Mouse (Mus musculus): ENCODE measurements around the gene Shank3. TPM values are rescaled to one million over a fixed set of nuclear protein-coding genes. Genes with fewer than 3 reads are reported as not detected.

Gene Shank3
- total RNA-seq, 2 experiments from 2014 or later: 78.7 to 83.9 TPM

DNA sequence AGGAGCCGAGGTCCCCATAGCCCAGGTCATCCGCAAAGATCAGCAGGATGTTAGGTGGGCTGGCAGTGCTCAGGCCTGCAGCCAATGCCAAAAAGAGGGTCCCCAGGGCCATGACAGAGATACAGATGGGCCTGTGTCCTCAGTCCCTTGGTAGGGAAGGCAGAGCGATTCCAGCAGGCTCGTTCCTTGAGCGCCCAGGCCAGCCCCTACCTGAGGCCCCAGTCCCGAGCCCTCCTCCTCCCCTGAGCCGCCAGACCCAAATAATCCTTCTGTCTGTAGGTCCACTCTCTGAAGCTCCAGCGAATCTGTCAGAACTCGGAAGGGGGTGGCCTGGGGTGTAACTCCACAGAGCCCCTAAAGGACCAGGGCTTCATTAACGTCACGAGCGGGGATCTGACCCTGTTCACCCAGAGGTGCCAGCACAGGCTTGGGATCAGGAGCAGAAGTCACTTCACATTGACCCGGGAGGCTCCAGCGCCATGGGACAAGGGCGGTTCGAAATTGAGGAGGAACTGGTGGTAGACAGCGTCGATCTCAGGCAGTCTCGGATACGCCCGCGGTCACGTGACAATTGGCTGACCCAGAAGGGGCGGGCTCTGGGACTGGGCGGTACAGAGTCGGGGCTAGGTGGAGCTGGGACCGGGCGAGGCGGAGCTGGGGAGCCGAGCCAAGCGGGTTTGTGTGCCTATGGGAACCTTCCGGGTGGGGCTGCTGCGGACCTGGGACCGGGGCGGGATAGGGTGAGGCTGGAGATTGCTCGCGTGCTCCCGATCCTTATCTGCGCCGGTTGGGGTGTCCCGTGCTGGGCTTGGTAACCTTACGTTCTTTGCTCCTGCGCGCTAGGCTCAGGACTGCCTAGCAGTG is 23.6 kb upstream of the Shank3 start:
- intact Hi-C loops (cut with DNase I): loop anchor here (2.0 kb wide), 1 partner anchor 23 kb away; the partner anchor contains the start of gene Shank3
- DNase-seq: peak; percentile 94 to 95

DNA sequence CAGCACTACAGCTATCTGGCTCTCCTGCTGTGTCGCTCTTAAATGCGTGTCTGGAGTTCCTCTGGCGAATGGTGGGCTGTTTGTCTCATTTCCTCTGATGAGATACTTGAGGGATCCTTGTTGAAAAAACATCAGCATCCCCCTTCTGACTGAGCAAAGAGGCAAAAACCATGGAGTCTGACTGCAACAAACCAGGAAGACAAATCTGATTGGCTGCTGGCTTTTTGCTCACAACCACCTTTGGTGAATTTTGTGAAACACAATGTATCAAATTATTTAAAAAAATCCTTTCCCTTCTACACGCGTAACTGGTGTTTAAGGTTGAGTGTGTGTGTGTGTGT is 23.0 kb upstream of the Shank3 start:
- no peak for DNase-seq
- intact Hi-C loops (cut with DNase I): loop anchor here (2.0 kb wide), 1 partner anchor 22 kb away; the partner anchor contains the start of gene Shank3

DNA sequence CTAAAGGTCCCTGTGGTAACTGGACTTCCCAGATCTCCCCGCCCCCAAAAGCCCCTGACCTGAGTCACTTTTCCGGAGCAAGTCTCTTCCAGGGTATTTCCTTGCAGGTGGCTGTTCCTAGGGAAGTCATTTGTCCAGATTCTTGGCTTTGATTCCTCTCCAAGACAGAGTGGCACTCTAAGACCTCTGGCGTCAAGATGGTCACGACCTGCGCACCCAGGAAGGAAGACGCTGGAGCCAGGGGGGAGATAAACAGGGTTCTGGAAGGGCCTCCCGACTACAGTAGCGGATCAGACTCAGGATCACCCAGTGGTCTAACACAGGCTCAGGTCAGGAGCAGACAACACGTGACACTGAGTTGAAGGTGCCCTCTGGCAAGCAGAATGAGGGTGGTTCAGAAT is 22.3 kb upstream of the Shank3 start, which contains the start of gene Arsa:
Arsa (minus strand) TSS at position 335 of the 401 bp plus-strand sequence.
- intact Hi-C loops (cut with DNase I): loop anchor here (2.0 kb wide), 1 partner anchor 22 kb away; the partner anchor contains the start of gene Shank3
- peak; percentile 17 to 25 for DNase-seq

DNA sequence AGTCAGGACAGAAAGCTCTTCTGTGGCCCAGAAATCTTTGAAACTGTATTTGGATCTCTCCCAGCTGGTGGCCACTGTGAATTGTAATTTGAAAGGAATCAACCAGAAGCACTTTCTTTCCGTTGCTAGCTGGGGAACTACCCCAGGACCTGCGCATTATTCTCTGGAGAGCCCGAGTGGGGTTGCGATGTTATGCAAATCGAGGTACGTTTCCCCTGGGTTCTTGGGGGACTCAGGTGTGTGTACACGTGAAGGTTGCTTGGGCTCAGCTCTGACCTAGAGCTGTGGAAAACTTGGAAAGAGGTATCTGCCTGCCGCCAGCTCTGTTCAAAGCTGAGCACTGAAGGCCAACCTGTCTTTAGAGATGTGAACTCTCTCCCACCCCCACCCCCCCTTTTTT is 21.6 kb upstream of the Shank3 start:
- intact Hi-C loops (cut with DNase I): loop anchor here (2.0 kb wide), 1 partner anchor 21 kb away; the partner anchor contains the start of gene Shank3
- DNase-seq: no peak

DNA sequence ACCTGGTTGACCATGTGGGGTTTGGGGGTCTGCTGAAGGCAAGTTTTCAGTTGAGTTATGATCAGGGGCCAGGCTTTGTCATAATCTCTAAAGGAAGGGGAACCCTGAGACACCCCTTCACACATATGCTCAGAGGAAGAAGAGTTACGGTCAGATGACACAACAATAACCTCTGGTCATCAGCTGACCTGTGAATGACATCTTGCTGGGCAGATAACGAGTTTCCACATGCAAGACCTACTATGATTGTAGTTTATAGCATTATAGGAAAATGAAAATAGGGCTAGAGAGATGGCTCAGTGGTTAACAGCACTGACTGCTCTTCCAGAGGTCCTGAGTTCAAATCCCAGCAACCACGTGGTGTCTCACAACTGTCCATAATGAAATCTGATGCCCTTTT is 20.8 kb upstream of the Shank3 start:
- intact Hi-C loops (cut with DNase I): no loop called here
- DNase-seq: no peak

DNA sequence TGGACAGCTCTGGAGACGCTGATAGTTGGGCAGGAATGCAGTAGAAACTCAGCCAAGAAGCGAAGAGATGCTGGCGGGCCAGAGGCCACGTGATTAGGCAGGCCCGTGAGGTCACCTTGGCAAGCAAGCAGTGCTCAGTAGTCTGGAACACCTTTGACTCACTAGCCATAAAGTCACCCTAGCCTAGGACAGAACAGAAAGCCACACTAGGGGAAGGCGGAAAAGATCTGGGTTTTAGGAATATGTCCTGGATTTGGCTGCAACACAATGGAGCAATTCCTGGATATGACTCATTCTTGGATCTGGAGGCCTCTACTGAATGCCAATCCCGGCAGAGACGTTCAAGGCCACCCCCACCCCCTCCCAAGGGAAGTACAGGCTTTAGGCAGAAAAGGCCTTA is 18.8 kb upstream of the Shank3 start:
- DNase-seq: peak; percentile 80 to 81
- intact Hi-C loops (cut with DNase I): no loop called here

DNA sequence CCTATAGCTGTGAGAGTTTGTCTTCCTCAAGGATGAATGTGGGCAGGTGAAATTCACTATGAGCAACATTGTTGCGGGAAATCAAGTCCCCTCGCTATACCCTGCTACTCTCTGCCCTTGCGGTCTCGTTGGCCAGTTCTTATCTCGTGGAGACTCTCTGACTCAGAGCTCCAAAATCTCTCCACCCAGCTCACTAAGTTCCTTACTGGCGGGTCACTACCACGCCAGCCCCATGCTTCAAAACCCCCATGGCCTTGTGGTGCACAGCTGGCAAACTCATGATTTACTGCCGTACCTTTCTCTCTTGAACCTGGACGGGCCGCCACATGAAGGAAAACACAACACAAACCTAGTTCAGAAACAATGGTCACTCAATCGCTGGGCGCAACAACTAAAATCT is 11.2 kb upstream of the Shank3 start:
- DNase-seq: no peak
- intact Hi-C loops (cut with DNase I): no loop called here

DNA sequence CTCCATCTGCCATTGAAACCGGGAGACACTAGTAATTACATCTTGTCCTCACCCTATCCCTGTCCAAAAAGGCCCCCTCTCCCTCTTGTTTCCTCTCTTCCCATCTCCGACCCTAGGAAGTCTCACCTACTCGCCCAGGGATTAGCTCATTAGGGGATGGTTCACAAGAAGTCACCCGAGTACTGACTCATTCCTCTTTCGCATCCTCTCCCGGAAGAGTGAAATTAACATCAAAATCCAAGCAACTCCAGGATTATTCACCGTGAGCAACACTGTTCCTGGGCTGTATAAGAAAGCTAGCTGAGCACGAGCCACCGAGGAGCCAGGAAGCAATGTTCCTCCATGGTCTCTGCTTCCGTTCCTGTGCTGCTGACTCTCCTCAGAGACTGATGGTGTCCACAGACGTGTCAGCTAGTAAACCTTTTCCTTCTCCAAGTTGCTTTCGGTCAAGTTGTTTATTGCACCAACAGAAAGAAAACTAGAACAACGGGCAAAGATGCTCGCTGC is 10.8 kb upstream of the Shank3 start:
- intact Hi-C loops (cut with DNase I): no loop called here
- no peak for DNase-seq

DNA sequence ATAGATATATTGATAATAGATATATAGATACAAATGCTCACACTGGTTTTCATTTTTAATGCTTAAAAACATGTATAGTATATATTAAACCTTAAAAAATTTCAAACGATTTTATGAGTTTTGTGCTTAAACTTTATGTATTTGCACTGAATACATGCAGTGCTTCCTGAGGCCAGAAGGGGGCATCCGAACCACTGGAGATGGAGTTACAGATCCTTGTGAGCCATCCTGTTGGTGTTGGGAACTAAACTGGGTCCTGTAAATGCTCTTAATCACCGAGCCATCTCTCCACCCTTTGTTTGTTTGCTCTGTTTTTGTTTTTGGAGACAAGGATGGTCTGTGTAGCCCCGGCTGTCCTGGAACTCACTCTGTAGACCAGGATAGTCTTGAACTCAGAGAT is 4.5 kb upstream of the Shank3 start:
- no peak for DNase-seq
- intact Hi-C loops (cut with DNase I): no loop called here

DNA sequence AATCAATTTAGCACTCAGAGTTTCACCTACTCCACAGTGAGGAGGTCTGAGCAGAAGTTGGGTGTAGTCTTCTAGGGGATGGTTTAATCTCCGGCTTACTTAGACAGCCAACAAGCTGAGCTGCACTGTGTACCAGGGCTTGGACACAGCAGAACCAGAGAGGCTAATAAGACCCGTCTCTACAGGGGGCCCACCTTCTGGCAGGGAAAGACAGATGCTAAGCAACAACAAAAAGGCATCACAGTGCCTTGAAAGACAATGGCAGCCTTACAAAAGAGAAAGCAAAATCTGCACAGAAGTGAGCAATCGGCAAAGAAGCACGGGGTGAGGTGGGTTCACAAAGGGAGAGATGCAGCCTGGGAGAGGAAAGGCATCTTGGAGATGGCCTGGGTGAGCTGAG is 3.3 kb upstream of the Shank3 start:
- intact Hi-C loops (cut with DNase I): loop anchor here (2.0 kb wide), 1 partner anchor 13 kb away; no protein-coding TSS in a partner anchor

DNA sequence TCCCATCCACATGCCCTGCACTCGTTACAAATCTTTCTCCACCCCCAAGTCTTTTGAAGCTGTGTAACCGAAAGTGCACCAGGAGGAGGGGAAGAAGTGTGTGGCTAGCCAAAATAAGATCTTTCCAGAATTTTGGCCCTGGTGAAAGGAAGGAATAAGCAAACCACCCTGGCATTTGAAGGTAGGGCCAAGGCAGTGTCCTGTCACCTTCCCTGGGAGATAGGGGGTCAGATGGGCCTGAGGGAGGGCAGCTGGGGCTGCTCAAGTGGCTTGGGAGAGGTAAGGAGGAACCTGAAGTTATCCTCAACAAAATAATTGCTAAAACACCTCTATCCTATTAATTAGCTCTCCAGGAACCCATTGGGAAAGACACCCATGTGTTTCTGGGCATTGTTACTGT is 2.6 kb upstream of the Shank3 start:
- DNase-seq: no peak
- intact Hi-C loops (cut with DNase I): loop anchor here (2.0 kb wide), 1 partner anchor 14 kb away; no protein-coding TSS in a partner anchor

More for the DNA sequence above, 3.3 kb upstream of the Shank3 start:
- no peak for DNase-seq

DNA sequence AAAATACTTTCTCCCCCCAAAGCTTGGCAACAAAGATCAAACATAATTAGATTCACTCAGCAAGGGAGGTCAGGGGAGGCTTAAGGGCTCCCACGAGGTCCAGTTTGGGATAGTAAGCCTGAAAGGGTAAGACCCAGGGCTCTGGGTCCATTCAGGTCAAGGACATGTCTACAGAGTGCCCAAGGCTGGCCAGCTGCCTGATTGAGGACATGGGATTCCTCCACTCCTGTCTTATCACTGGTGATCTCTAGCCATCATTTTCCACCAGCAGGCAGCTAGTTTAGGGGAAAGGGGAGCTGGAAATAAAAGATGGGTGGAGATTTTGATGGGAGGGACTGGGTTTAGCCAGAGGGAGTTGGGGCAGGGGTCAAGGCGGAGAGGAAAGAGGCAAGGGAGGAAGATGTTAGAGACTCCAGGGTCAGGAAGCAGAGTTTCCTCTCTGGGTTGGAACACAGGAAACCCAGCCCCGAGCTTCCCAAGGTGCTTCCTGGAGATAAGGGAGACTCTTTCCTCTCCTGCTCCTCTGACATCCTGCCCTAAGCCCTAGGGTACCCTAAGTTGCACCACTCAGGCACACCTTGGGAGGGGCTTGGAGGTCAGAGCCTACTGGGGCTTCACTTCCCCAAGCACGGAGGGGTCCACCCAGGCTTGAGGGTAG is 1.9 kb upstream of the Shank3 start:
- DNase-seq: peak; percentile 60 to 69
- intact Hi-C loops (cut with DNase I): loop anchor here (2.0 kb wide), 2 partner anchors 15 to 21 kb away; partner anchors contain the start of gene Arsa

DNA sequence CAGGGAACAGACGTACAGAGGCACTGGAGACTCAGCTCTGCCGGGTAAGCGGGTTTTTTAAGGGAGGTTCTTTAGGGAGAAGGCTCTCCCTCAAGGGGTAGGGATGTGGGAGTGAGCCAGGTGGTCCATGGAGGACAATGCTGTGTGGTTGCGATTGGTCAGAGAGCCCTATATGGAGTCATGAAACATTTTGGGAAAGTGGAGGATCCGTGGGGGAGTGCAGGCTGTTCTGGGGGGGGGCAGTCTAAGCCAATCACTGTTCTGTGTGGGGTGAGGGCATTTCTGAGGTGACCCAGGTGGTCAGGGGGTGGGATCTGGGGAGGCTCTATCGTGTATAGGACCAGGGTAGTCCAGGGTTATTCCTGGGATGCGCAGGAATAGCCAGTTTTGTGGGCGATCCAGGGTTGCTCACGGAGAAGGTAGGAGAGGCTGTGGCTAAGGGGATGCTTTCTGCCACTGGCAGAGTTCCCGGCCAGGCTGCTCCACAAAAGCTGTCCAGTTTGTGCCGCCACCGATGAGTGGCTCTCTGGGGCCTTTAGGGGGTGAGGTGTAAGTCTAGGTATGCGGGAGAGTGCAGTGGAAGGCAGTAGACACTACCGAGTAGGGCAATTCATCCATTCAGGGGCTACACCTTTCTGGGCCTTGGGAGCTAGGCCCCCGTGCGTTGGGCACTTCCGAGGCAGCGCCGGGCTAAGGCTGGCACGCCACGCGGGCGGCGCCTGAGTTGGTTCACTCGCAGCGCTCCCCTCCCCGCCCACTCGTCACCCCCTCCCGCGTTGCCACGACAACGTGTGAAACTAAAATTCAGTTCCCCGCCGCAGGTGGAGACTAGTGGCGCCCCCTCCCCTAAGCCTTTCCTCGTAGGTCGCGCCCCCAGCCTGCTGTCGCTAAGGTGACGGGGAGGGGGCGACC is 1.1 kb upstream of the Shank3 start:
- intact Hi-C loops (cut with DNase I): loop anchor here (2.0 kb wide), 1 partner anchor 22 kb away; the partner anchor contains the start of gene Arsa
- DNase-seq: peak; percentile 43 to 45

DNA sequence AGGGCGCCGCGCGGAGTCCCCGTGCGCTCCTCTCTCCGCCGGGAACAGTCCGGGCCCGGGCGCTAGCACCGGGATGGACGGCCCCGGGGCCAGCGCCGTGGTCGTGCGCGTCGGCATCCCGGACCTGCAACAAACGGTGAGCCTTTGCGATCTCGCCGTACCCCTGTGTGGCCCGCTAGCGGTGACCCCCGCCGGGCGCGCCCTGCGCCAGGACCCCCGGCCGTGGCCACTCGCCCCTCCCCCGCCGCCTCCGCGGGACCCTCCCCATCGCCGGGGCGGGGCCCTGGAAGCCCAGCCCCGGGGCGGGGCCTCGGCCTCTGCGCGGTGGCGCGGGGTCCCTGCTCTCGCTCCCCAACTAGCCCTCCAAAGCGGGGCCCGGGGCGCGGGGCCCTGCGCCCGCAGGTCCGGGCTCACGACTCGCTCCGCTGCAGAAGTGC is 379 bp downstream of the Shank3 start:
- intact Hi-C loops (cut with DNase I): loop anchor here (2.0 kb wide), 1 partner anchor 23 kb away; the partner anchor contains the start of gene Arsa
- peak; percentile 66 to 77 for DNase-seq

DNA sequence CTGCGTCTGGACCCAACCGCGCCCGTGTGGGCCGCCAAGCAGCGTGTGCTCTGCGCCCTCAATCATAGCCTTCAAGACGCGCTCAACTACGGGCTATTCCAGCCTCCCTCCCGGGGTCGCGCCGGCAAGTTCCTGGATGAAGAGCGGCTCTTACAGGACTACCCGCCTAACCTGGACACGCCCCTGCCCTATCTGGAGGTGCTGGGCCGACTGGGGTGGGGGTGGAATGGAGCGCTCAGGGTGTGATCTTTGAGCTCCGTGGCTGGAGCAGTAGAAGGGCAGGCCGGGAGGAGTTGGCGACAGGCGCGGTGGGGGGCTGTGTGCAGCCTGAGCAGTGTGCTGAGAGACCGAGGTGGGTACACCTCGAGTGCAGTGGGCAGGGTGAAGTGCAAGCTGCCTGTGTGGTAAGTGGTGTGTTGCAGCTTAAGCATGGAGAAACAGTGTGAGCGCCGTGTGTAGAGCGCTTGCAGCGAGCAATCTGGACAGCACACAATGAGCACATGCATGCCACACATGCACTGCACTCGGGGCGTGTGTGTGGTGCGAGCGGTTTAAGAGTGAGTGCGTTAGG is 883 bp downstream of the Shank3 start:
- intact Hi-C loops (cut with DNase I): no loop called here
- DNase-seq: no peak

DNA sequence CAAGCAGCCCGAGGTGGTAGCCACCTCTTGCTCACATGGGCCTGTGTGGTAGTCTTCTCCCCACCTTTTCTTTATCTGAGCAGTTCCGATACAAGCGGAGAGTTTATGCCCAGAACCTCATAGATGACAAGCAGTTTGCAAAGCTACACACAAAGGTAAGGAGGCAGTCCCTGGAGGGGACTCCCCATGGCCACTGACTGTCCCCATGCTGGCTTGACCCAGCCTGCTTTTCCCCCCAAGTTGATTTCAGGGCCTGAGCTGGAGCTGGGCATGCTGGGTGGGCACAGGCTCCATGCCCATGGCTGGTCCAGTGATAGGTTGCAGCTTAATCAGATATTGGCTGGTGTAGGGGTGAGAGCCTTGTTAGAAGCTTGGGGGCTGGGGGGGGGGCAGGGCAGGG is 1.9 kb downstream of the Shank3 start:
- DNase-seq: no peak
- intact Hi-C loops (cut with DNase I): no loop called here

DNA sequence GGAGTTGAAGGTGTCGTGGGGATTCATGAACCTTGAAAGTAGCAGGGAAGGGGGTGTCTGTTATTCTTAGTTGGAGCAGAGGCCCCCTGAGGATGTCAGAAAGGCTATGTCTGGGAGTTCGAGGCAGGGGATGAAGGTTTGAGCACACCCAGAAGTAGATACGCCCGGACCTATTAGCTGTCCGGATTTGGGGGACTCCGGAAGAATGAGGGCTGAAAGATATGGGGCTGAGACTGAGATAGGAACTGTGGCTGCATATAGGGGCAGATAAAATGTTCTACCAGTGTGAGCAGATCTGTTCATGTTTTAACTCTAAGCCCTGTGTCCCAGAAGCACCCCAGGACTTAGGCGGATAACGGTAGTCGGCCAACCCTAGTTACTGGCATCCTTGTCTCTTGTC is 5.4 kb downstream of the Shank3 start:
- intact Hi-C loops (cut with DNase I): loop anchor here (2.0 kb wide), 1 partner anchor 32 kb away; no protein-coding TSS in a partner anchor
- no peak for DNase-seq

DNA sequence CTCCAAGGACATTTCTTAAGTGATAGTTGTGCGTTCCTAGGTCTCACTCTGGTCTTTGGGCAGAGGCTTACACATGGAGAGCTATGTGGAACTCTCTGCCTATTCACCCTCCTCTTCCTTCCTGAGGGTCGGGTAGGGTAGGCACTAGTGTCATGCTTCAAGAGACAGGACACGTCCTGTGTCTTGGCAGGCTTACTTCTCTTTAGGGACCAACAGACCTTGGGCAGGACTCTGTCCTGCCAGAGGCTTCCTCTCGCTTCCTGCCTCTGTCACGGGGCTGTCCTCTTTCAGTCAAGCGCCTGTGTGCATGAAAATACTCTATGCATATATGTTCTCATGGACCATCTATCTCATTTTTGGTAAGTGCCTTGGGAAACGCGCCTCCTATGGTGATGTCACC is 8.3 kb downstream of the Shank3 start:
- intact Hi-C loops (cut with DNase I): loop anchor here (2.0 kb wide), 1 partner anchor 13 kb away; no protein-coding TSS in a partner anchor
- no peak for DNase-seq

DNA sequence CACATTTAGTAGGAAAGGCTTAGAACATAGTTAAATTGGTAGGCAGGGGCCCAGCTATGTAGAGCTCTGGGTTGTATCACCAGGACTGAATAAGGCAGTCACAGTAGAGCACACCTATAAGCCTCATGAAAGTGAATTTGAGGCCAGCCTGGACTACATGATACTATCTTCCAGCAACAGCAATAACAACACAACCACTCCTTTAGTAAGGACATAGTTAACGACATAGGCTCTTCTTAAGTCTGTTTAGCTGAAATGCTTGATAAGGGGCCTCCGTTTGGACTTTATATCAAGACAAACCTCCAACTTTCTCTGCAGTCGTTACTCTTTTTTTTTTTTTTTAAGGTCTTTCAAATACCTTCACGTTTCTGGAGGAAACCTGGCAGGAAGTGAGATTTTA is 13.3 kb downstream of the Shank3 start:
- intact Hi-C loops (cut with DNase I): no loop called here
- DNase-seq: no peak

All from heart, postnatal 14 days (tissue).